In the genomic region with DNA sequence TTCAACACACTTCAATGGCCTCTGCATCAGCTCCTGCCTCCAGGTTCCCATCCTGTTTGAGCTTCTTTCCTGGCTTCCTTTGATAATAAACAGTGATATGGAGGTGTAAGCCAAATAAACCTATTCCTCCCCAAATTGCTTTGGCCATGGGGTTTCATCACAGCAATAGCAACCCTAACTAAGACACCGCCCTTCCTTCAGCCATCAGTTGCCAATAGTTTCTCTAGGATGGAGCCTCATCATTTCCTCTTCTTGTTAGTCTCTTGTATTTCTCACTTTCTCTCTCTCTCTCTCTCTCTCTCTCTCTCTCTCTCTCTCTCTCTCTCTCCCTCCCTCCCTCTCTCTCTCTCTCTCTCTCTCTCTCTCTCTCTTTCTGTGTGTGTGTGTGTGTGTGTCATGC, we compare ENCODE assay signal across 6 mouse cellular contexts. TPM values are rescaled to one million over a fixed set of nuclear protein-coding genes. Genes with fewer than 3 reads are reported as not detected.
ATAC-seq lines count a peak whose summit lies in the region.
"Had no signal": no experiment of that assay in that cellular context is flagged by ENCODE, and none has a peak within 500 bp of the region (broad histone marks: within the 10 kb centered on the region; RNA-seq: fewer than 3 reads in every experiment).

No protein-coding gene starts in this region.

- ATAC-seq in granulocyte monocyte progenitor cell, adult 5-6 weeks (replicated peaks; ENCODE audit: poor library complexity, severe bottlenecking): peak; percentile 55; the same call in 1 of the 2 replicates
- peak; percentile 72 for ATAC-seq in megakaryocyte, adult 5-6 weeks (ENCODE audit: poor library complexity, severe bottlenecking)

RNA-seq across cellular contexts. Expression of gene Slfn4, which starts 26.0 kb away (rescaled TPM):
- 1.5 and 2.8 TPM in 2 replicates for total RNA-seq in granulocyte monocyte progenitor cell, adult 5-6 weeks (2014; fragmentation: Nextera tagmentation)
- 6.4 and 7.2 TPM in 2 replicates for total RNA-seq in granulocyte monocyte progenitor cell, adult 5-6 weeks (2017)
- total RNA-seq in megakaryocyte, adult 5-6 weeks (2015): 257 and 290 TPM in 2 replicates
- 88.0 and 113 TPM in 2 replicates for total RNA-seq in megakaryocyte, adult 5-6 weeks (2017)
- total RNA-seq: CH12.LX, MEL had no signal

RNA-seq across cellular contexts. Expression of gene Slfn1, which starts 32.3 kb away (rescaled TPM):
- 0.30 TPM in 1 of 2 replicates, not detected in the other for total RNA-seq in granulocyte monocyte progenitor cell, adult 5-6 weeks (2014; fragmentation: Nextera tagmentation)
- 3.1 and 3.8 TPM in 2 replicates for total RNA-seq in granulocyte monocyte progenitor cell, adult 5-6 weeks (2017)
- total RNA-seq in megakaryocyte, adult 5-6 weeks (2015): 140 and 155 TPM in 2 replicates
- total RNA-seq in megakaryocyte, adult 5-6 weeks (2017): 239 TPM in 2 replicates
- total RNA-seq: adrenal gland, postnatal 25 days; CH12.LX; ES-E14; MEL had no signal

RNA-seq across cellular contexts. Expression of gene Slfn3, which starts 42.2 kb away (rescaled TPM):
- 15.8 and 16.6 TPM in 2 replicates for total RNA-seq in granulocyte monocyte progenitor cell, adult 5-6 weeks (2014; fragmentation: Nextera tagmentation)
- total RNA-seq in granulocyte monocyte progenitor cell, adult 5-6 weeks (2017): 27.5 and 33.9 TPM in 2 replicates
- 29.0 and 29.7 TPM in 2 replicates for total RNA-seq in megakaryocyte, adult 5-6 weeks (2015)
- 43.8 and 49.6 TPM in 2 replicates for total RNA-seq in megakaryocyte, adult 5-6 weeks (2017)

Comparison
In these comparisons a context has a peak if more than half of its experiments do, and no peak if none do; other contexts are left out.
1. RNA of gene Slfn4, which starts 26.0 kb away (total RNA-seq): 88.0 to 290 TPM in megakaryocyte, adult 5-6 weeks; 1.5 to 7.2 TPM in granulocyte monocyte progenitor cell, adult 5-6 weeks; every median in the first group is over 10 times any median in the second.
2. RNA of gene Slfn1, which starts 32.3 kb away (total RNA-seq): 140 to 239 TPM in megakaryocyte, adult 5-6 weeks; 0.30 to 3.8 TPM in granulocyte monocyte progenitor cell, adult 5-6 weeks; every median in the first group is over 10 times any median in the second.